Mouse (Mus musculus) spleen, adult 2 months (tissue): Measurements from ENCODE around the gene Fcgrt. TPM values are rescaled to one million over a fixed set of nuclear protein-coding genes. Genes with fewer than 3 reads are reported as not detected.
"Not testable (repeated sequence)": the region's sequence is repeated elsewhere in the genome, so short reads cannot be mapped to it uniquely, and the experiment has no call there.

Experiments used
- DNase-seq, 2 experiments: peaks; one replicate each; pipeline versions ENCODE4 v3.0.0 to v3.0.0-alpha.2; 2012 to 2021; ENCODE audit warnings: low spot score in 2 of 2, low read depth in 1 of 2
- H3K27ac ChIP-seq: fragments of 200-500 bp; 2 replicates; pipeline ENCODE4 v1.5.1; 2012; ENCODE audit warnings: low read length, inconsistent platforms; ENCODE audit not compliant: insufficient read depth
- H3K27me3 ChIP-seq: fragments of 200-500 bp; 2 replicates; pipeline ENCODE4 v1.6.1; 2012; ENCODE audit warnings: mild to moderate bottlenecking, moderate library complexity, low read length, inconsistent platforms; ENCODE audit not compliant: control insufficient read depth, insufficient read depth
- H3K36me3 ChIP-seq: fragments of 200-500 bp; 2 replicates; pipeline ENCODE4 v1.6.1; 2012; ENCODE audit warnings: mild to moderate bottlenecking, low read length, inconsistent platforms; ENCODE audit not compliant: control insufficient read depth, insufficient read depth
- H3K4me1 ChIP-seq: fragments of 200-500 bp; 2 replicates; pipeline ENCODE4 v1.6.1; 2011; ENCODE audit warnings: inconsistent platforms; ENCODE audit not compliant: control insufficient read depth, insufficient read depth, insufficient read length
- H3K4me3 ChIP-seq: fragments of 200-500 bp; 2 replicates; pipeline ENCODE4 v1.5.1; 2011; ENCODE audit warnings: mild to moderate bottlenecking, inconsistent platforms; ENCODE audit not compliant: insufficient read depth, insufficient read length; ENCODE audit errors: extremely low read depth
- CTCF ChIP-seq: fragments of 200-500 bp; IDR thresholded peaks from 2 replicates; pipeline ENCODE4 v1.5.1; 2011; ENCODE audit warnings: mild to moderate bottlenecking, inconsistent platforms; ENCODE audit not compliant: insufficient read depth, insufficient read length, insufficient replicate concordance; ENCODE audit errors: extremely low read depth
- POLR2A ChIP-seq: fragments of 200-500 bp; IDR thresholded peaks from 2 replicates; pipeline ENCODE4 v1.6.1; 2011; ENCODE audit warnings: low read depth, low read length, inconsistent platforms
- WGBS: fragments of 180-500 bp; shearing (Covaris S2); methylation state at CpG from one replicate; pipeline ENCODE4 v1.1.7; 2018; 5-methylcytosine and 5-hydroxymethylcytosine counted together
- polyA plus RNA-seq: library from polyadenylated mRNA; depleted of rRNA; stranded (reverse); fragments of >200 nt; gene quantifications from 2 replicates; pipeline ENCODE4 v1.2.3, GENCODE M21; 2012

Gene Fcgrt
- polyA plus RNA-seq, 1 experiment, result 64.4 TPM

- Histone ChIP-seq H3K36me3 (0 out of 2 replicates have a peak, but pooled peaks cover 2% of the 10 kb centered on the region), H3K4me3 (no peak overlapping the region), H3K4me1 (peaks cover 2% of the 10 kb centered on the region; the same call in 1 of the 2 replicates), H3K27ac (no peak overlapping the region), H3K27me3 (no peaks in the 10 kb centered on the region)
- WGBS, result 72% methylated on average over 2 of the region's 2 CpGs
- no peak for TF ChIP-seq POLR2A
- TF ChIP-seq CTCF, result no peak
- DNase-seq, result no peak
Observed at GRCm38 (mm10) chr7:45111940-45112339, 8.3 kb upstream of the Fcgrt start.

DNA sequence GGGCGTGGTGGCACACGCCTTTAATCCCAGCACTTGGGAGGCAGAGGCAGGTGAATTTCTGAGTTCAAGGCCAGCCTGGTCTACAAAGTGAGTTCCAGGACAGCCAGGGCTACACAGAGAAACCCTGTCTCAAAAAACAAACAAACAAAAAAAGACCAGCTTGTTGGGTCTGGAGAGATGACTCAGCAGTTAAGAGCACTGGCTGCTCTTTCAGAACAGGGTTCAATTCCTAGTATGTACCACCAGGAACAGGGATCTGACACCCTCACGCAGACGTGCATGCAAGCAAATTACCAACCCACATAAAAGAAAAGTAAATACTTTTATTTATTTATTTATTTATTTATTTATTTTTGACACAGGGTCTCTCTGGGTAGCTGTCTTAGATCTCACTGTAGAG is 6.4 kb upstream of the Fcgrt start:
- H3K4me1 ChIP-seq, DNase-seq, H3K27me3 ChIP-seq, H3K36me3 ChIP-seq, H3K4me3 ChIP-seq, H3K27ac ChIP-seq: not testable (repeated sequence)
- 75% methylated on average over 4 of the region's 4 CpGs for WGBS

- no peak for DNase-seq
- H3K4me3 ChIP-seq, result no peak overlapping the region
- no peaks in the 10 kb centered on the region for H3K36me3 ChIP-seq
- H3K4me1 ChIP-seq, result peaks cover 5% of the 10 kb centered on the region
- TF ChIP-seq POLR2A, result no peak
- no peak for TF ChIP-seq CTCF
- WGBS, result 46% methylated on average over 5 of the region's 5 CpGs
- no peaks in the 10 kb centered on the region for H3K27me3 ChIP-seq
- no peak overlapping the region for H3K27ac ChIP-seq
Observed at GRCm38 (mm10) chr7:45107052-45107645, 3.5 kb upstream of the Fcgrt start.

DNA sequence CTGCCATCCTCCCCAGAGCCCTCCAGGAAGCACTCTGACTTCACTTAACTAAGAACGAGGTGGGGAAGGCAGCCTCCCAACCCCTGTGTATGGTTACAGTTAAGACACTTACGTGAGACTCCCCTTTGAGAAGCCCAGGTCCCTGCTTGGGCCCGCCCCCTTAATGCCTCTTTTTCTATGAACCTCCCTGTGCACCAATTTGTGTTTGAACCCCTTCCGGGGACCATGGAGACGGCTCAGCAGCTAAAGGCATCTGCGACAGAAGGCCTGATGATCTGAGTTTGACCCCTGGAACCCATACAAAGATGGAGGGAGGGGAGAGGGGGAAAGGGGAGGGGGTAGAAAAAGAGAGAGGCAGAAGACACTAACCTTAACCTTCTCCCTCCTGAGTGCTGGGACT is 2.8 kb upstream of the Fcgrt start:
- H3K27me3 ChIP-seq, result no peaks in the 10 kb centered on the region
- peak overlapping the region; percentile 9; the same call in 1 of the 2 replicates for H3K27ac ChIP-seq
- no peak for TF ChIP-seq CTCF
- no peak for TF ChIP-seq POLR2A
- WGBS, result 82% methylated on average over 6 of the region's 6 CpGs
- no peak overlapping the region for H3K4me3 ChIP-seq
- no peak for DNase-seq
- H3K36me3 ChIP-seq, result no peaks in the 10 kb centered on the region
- peaks cover 5% of the 10 kb centered on the region for H3K4me1 ChIP-seq

DNA sequence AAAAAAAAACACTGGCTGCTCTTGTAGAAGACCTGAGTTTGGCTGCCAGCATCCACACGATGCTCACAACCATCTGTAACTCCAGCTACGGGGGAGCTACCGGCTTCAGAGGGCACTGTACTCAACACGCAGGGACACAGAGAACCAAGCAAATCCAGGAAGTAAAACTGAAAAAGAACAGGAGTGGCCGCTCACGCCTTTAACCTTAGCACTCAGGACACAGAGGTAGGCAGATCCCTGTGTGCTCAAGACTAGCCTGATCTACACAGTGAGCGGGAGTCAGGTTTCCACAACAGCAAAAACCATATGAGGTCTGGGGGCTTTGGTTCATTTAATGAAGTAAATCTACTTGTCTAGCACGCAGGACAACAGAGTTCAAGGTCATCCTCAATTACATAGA is 1.8 kb upstream of the Fcgrt start:
- no peak for DNase-seq
- 83% methylated on average over 8 of the region's 8 CpGs for WGBS
- TF ChIP-seq CTCF (no peak), POLR2A (no peak)
- Histone ChIP-seq H3K4me3 (no peak overlapping the region), H3K27ac (no peak overlapping the region), H3K36me3 (no peaks in the 10 kb centered on the region), H3K27me3 (no peaks in the 10 kb centered on the region), H3K4me1 (peaks cover 5% of the 10 kb centered on the region)

DNA sequence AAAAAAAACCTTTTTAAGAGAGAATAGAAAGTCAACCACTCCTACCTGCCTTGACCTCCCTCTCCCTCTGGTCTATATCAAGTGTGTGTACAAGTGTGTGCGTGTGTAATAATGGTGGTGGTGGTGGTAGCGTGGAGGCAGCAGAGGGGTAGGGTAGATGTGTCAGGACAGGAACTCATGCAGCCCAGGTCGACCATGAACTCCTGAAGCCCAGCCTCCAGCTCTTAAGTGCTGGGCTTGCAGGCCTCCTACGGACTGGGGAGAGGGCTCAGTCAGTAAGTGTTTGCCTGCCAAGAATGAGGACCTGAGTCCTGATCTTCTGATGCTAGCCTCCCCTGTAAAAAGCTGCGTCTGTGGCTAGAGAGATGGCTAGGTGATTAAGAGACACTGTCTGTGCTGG is 1.3 kb upstream of the Fcgrt start:
- 82% methylated on average over 5 of the region's 5 CpGs for WGBS
- no peak overlapping the region for H3K4me3 ChIP-seq
- H3K27me3 ChIP-seq, result no peaks in the 10 kb centered on the region
- H3K36me3 ChIP-seq, result no peaks in the 10 kb centered on the region
- DNase-seq, result no peak
- H3K4me1 ChIP-seq, result peaks cover 5% of the 10 kb centered on the region
- TF ChIP-seq POLR2A (no peak), CTCF (no peak)
- no peak overlapping the region for H3K27ac ChIP-seq

DNA sequence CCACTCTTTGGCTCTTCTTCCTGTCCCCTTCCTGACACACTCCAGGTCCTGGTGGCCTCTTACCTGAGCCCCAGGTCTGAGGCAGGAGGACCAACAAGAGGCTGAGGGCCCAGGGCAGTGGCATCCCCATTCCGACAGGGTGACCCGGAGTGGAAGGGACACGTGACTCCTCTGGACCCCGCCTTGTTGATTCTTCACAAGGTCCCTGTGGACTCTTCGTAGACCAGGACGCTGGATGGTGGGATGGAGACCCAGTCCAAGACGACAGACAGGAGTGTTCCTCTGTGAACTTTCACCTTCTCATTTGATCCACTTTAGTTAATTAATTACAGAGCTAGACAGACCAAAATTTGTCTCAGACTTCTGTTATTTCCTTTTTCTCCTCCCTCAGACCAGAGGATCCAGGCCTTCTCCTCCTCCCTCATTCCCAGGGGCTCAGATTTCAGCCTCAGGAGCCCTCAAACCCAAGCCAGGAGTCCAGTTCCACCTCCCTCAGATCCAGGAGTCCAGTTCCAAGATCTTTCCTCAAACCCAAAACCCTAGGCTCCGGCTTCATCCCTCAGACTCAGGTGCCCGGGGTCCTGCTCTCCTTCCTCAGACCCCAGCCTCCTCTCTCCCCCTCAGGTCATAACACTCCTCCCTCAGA is 588 bp downstream of the Fcgrt start:
- Histone ChIP-seq H3K27ac (peak overlapping the region; percentile 73), H3K36me3 (no peaks in the 10 kb centered on the region), H3K27me3 (no peaks in the 10 kb centered on the region), H3K4me1 (peaks cover 5% of the 10 kb centered on the region), H3K4me3 (peak overlapping the region; percentile 49; the same call in 1 of the 2 replicates)
- WGBS, result 77% methylated on average over 9 of the region's 9 CpGs
- no peak for DNase-seq
- no peak for TF ChIP-seq CTCF
- no peak for TF ChIP-seq POLR2A
